Mouse (Mus musculus) olfactory bulb, adult 2 months (tissue): Measurements from ENCODE around the gene Golgb1.

Experiments
- CTCF ChIP-seq: fragments of 200-500 bp; IDR thresholded peaks from 2 replicates; pipeline ENCODE4 v1.5.1; 2012; ENCODE audit warnings: low read depth, mild to moderate bottlenecking, low read length, moderate library complexity; ENCODE audit not compliant: insufficient read depth
- POLR2A ChIP-seq: fragments of 200-500 bp; IDR thresholded peaks from 2 replicates; pipeline ENCODE4 v1.6.1; 2012; ENCODE audit warnings: mild to moderate bottlenecking, low read depth, low read length, moderate library complexity; ENCODE audit not compliant: insufficient read depth

GRCm38 (mm10) chr16:36935814-36936213 is 60.9 kb downstream of the Golgb1 start:
- TF ChIP-seq POLR2A, result no peak
- no peak for TF ChIP-seq CTCF
